Mouse (Mus musculus): ENCODE measurements around the gene Arhgap24. TPM values are rescaled to one million over a fixed set of nuclear protein-coding genes. Genes with fewer than 3 reads are reported as not detected.
"Not testable (repeated sequence)": the region's sequence is repeated elsewhere in the genome, so short reads cannot be mapped to it uniquely, and the experiment has no call there.

Arhgap24 gene
- polyA plus RNA-seq, 1 experiment from 2014 or later: 5.3 TPM

DNA sequence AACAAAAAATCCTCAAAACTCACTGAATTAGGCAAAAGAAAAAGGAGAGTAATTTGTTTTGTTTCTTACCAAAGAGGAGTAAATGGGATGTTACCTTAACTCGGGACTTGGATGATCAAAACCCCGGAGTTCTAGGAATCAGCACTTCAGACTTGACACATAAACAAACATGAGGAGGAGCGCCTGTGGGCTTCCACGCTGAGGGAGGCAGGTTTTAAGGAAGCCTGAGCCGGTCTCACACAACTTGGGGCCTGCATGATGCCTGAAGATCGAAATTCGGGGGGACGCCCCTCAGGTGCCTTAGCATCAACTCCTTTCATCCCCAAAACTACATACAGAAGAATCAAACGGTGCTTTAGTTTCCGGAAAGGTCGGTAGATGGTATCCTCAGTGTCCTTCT is 364.6 kb downstream of the Arhgap24 start:
- H3K9me3 ChIP-seq: no peaks in the 10 kb centered on the region
- H3K27me3 ChIP-seq: no peaks in the 10 kb centered on the region; the same call in 1 of the 2 replicates
- peaks cover 37% of the 10 kb centered on the region for H3K4me1 ChIP-seq (replicated peaks)
- peak overlapping the region; percentile 81 for H3K27ac ChIP-seq
- WGBS: 16% methylated on average over 11 of the region's 11 CpGs
- H3K36me3 ChIP-seq: no peaks in the 10 kb centered on the region
- H3K9ac ChIP-seq (replicated peaks): peak overlapping the region; percentile 69
- no peak for ATAC-seq
- peak overlapping the region; percentile 78 for H3K4me2 ChIP-seq (replicated peaks)
- H3K4me3 ChIP-seq (replicated peaks): peak overlapping the region; percentile 47

DNA sequence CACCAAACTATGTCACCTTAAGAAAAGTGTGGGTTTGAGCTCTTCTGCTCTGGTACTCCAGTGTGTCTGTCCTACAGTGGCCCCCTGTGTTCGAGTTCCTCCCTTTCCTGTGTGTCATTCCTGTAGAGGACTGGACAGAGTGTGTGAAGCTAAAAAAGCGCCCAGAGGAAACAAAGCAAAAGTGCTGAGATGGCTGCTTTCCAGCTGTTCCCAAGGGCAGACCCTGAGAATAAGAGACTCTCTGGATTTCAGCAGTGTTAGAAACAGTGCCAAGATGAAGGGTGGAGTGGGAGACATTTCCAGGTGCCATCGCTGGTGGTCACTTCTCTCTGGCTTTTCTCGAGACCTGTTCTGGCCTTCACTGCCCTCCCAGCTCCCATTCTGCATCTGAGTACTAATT is 366.7 kb downstream of the Arhgap24 start:
- Histone ChIP-seq H3K4me2 (replicated peaks) (peak overlapping the region; percentile 78), H3K27me3 (no peaks in the 10 kb centered on the region; the same call in 1 of the 2 replicates), H3K4me1 (replicated peaks) (peaks cover 37% of the 10 kb centered on the region), H3K9ac (replicated peaks) (peak overlapping the region; percentile 10; the same call in 1 of the 2 replicates), H3K4me3 (replicated peaks) (no peak overlapping the region), H3K27ac (no peak overlapping the region), H3K36me3 (no peaks in the 10 kb centered on the region), H3K9me3 (no peaks in the 10 kb centered on the region)
- 71% methylated on average over 4 of the region's 4 CpGs for WGBS
- no peak for ATAC-seq

DNA sequence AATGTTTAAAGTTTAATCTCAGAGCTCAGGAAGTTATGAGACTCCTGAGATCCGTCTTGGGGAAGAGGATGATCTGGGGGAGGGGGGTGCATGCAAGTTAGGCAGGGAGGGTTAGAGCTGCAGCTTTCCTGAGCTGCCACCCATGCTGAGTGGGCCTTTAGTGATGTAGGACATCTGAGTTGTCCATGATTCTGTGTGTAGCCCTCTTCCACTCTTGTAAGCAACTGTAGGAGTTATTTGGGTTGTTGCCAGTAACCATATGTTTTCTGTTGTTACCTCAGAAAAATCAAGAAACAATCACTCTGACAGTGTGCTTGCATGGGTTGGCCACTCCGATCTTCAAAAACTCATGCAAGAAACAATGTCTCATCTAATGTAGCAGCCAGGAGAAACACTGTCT is 370.6 kb downstream of the Arhgap24 start:
- H3K4me3 ChIP-seq (replicated peaks): no peak overlapping the region
- no peaks in the 10 kb centered on the region; the same call in 1 of the 2 replicates for H3K27me3 ChIP-seq
- no peak overlapping the region for H3K4me2 ChIP-seq (replicated peaks)
- peaks cover 19% of the 10 kb centered on the region for H3K4me1 ChIP-seq (replicated peaks)
- no peaks in the 10 kb centered on the region for H3K36me3 ChIP-seq
- no peak overlapping the region for H3K27ac ChIP-seq
- H3K9me3 ChIP-seq: no peaks in the 10 kb centered on the region
- no peak overlapping the region for H3K9ac ChIP-seq (replicated peaks)
- 88% methylated on average over 2 of the region's 2 CpGs for WGBS
- no peak for ATAC-seq

DNA sequence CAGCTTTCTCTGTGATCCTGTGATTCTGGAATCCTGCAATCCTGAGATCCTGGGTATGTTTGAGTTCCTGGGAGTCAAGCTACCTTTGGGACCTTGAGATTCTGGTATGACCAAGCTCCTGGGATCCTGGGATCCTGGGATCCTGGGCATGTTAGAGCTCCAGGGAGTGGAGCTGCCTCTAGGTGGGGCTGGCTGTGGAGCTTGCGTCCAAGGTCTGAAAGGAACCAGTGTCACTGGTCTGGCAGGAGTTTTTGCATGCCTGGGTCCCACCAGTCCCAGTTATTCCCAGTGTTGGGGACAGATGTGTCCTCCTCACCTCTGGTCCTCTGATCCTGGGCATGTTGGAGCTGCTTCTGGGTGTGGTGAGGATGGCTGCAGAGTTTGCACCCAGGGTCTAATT is 372.6 kb downstream of the Arhgap24 start:
- Histone ChIP-seq H3K4me2 (replicated peaks) (no peak overlapping the region), H3K36me3 (no peaks in the 10 kb centered on the region), H3K4me3 (replicated peaks) (no peak overlapping the region), H3K4me1 (replicated peaks) (peaks cover 8% of the 10 kb centered on the region), H3K9ac (replicated peaks) (no peak overlapping the region), H3K27ac (no peak overlapping the region), H3K27me3 (no peaks in the 10 kb centered on the region), H3K9me3 (no peaks in the 10 kb centered on the region)
- 96% methylated on average over 1 of the region's 1 CpGs for WGBS
- no peak for ATAC-seq

DNA sequence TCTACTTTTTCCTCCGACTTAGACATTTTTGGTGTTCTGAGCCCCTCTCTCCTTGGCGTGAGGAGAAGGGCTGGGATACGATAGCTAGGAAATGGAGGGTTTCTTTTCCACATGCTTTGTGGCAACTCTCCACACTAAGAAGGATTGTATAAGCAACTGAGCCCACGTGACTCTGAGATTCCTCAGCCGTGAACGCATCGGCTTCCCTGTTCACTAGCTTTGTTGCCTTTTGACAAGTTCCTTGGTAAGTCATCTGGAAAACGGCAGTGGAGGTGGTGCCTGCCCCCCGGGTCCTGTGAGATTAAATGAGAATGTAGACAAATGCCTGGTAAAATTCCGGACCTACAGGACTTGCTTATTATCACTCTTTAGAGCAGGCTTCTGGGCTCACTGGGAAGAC is 374.6 kb downstream of the Arhgap24 start:
- WGBS: 16% methylated on average over 10 of the region's 10 CpGs
- peak overlapping the region; percentile 45 for H3K4me2 ChIP-seq (replicated peaks)
- no peak overlapping the region for H3K27ac ChIP-seq
- no peaks in the 10 kb centered on the region for H3K36me3 ChIP-seq
- no peaks in the 10 kb centered on the region for H3K9me3 ChIP-seq
- no peaks in the 10 kb centered on the region for H3K27me3 ChIP-seq
- H3K4me3 ChIP-seq (replicated peaks): 0 out of 2 replicates have a peak overlapping the region, but pooled peaks have one; percentile 13
- H3K4me1 ChIP-seq (replicated peaks): peaks cover 8% of the 10 kb centered on the region
- ATAC-seq: 0 out of 2 replicates have a peak, but pooled peaks have one; percentile 50
- no peak overlapping the region for H3K9ac ChIP-seq (replicated peaks)

DNA sequence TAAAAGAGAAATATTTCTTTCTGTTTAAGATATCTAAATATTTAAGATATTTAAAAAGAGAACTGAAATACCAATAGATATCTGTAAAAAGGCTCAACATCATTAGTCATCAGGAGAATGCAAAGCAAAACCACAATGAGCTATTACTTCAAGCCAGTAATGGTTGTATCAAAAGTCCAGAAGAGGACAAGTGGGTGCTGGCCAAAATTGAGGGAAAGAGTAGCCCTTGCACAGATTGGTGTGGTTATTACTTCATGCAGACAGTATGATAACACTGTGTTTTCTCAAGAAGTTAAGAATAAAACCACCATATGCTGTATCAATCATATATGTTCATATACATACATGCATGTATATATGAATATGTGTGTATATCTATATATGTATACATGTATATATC is 376.9 kb downstream of the Arhgap24 start:
- ATAC-seq: no peak
- peaks cover 8% of the 10 kb centered on the region for H3K4me1 ChIP-seq (replicated peaks)
- no peak overlapping the region for H3K4me2 ChIP-seq (replicated peaks)
- H3K27me3 ChIP-seq: no peaks in the 10 kb centered on the region
- no peak overlapping the region for H3K9ac ChIP-seq (replicated peaks)
- no peak overlapping the region for H3K4me3 ChIP-seq (replicated peaks)
- H3K9me3 ChIP-seq: no peaks in the 10 kb centered on the region
- no peaks in the 10 kb centered on the region for H3K36me3 ChIP-seq
- no peak overlapping the region for H3K27ac ChIP-seq

DNA sequence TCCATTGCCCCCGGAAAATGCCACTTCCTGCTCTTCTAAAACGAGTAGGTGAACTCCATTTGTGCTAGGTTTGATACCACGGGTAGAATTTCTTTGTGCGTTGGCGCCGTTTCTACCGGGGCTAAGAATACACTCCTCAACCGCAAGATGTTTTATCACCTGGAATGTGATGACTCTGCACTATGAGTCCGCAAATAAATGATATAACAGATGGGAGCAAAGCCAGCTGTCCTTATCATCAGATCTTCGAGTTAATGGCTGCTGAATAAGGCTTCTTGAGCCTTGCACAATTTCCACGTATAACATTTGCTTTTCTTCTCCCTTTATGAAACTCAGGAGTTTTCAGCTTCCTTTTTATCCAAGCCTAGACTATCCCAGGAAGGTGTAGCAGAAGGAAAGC is 378.6 kb downstream of the Arhgap24 start:
- Histone ChIP-seq H3K36me3 (no peaks in the 10 kb centered on the region), H3K4me1 (replicated peaks) (peaks cover 8% of the 10 kb centered on the region)

DNA sequence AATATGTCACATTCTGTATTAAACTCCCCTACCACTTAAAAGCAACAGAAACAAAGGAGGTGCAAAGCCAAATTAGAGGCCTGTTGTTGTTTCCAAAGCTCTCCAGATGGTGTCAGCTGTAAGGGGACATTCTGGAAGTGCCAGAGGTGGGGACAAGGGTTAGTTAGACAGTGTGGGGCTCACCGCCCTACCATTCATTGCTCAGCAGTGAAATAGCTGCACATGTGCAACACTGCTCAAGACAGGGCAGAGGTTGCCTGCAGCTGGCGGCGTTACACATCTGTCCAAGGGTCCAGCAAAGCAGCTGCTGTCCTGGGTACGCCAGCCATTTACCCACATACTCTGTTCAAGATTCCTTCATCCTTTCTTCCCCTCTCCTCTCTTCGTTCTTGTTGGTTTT is 387.0 kb downstream of the Arhgap24 start:
- WGBS: 55% methylated on average over 5 of the region's 5 CpGs
- ATAC-seq: no peak
- no peak overlapping the region for H3K4me3 ChIP-seq (replicated peaks)

More for the DNA sequence above, 378.6 kb downstream of the Arhgap24 start:
- no peak for ATAC-seq
- no peaks in the 10 kb centered on the region for H3K9me3 ChIP-seq
- no peak overlapping the region for H3K4me2 ChIP-seq (replicated peaks)
- WGBS: 91% methylated on average over 11 of the region's 11 CpGs
- H3K27me3 ChIP-seq: no peaks in the 10 kb centered on the region
- no peak overlapping the region for H3K27ac ChIP-seq
- no peak overlapping the region for H3K4me3 ChIP-seq (replicated peaks)
- H3K9ac ChIP-seq (replicated peaks): no peak overlapping the region

DNA sequence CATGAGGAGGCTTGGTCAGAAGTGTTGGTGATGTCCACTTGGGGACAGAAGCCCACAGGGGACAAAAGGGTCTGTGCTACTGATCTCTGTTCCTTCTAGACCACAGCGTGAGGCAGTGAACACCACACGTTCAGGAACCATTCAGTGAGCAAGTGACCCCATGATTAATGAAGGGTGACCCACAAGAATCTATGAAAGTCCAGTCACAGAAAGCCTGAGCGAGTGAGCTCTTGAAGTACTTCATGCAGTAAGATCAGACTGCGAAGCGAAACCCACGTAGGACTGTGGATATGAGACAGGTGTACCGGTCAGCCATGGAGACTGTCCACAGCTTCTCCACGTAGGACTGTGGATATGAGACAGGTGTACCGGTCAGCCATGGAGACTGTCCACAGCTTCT is 391.8 kb downstream of the Arhgap24 start:
- not testable (repeated sequence) for H3K4me2 ChIP-seq (replicated peaks); H3K27ac ChIP-seq; H3K4me1 ChIP-seq (replicated peaks); H3K36me3 ChIP-seq; H3K9me3 ChIP-seq; H3K9ac ChIP-seq (replicated peaks); ATAC-seq; H3K4me3 ChIP-seq (replicated peaks); H3K27me3 ChIP-seq
- 90% methylated on average over 9 of the region's 9 CpGs for WGBS

More for the DNA sequence above, 387.0 kb downstream of the Arhgap24 start:
- Histone ChIP-seq H3K4me2 (replicated peaks) (no peak overlapping the region), H3K36me3 (no peaks in the 10 kb centered on the region), H3K9ac (replicated peaks) (no peak overlapping the region), H3K27ac (no peak overlapping the region), H3K27me3 (no peaks in the 10 kb centered on the region), H3K4me1 (replicated peaks) (no peaks in the 10 kb centered on the region), H3K9me3 (no peaks in the 10 kb centered on the region)

DNA sequence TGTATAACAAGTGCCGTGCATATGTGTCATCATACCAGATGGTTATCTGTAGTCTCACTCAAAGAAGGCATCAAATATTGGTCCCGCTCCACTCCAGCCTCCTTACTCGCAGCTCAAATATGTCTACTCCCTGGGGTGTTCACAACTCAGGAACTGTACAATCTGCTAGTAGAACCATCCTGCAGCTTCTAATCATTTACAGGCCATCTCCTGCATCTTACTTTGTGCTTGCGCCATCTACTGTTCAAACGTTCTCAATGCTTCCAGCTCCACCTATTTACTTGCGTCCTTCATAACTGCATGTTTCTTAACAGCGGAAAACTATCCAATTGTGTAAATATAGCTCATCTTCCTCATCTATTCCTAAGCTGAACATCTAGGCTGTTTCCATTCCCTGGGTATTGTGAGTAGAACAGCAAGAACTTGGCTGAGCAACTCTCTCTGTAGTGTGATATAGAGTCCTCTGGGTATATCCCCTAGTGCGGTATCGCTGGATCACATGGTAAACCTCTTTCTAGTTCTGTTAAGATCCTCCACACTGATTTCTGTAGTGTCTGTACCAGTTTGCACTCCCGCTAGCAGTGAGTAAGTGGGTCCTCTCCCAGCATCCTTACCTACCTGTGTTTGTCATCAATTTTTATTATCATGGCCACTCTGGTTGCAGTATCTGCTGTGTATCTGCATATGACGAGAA is 393.6 kb downstream of the Arhgap24 start:
- no peak overlapping the region for H3K4me2 ChIP-seq (replicated peaks)
- ATAC-seq: peak; percentile 77

DNA sequence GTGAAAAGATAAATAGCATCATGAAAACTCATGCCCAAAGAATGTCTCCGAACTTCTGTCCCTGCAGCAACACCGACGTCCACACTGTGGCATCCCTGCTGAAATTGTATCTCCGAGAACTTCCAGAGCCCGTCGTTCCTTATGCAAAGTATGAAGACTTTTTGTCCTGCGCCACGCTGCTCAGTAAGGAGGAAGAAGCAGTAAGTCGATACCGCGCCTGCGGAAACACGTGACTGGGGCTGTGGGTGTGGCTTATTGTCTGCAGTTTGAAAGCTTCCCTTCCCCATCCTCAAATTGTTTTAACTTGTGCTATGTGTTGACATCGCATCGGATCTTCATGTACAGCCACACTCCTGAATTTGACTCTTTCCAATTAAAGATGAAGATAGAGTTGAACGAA is 394.4 kb downstream of the Arhgap24 start:
- no peaks in the 10 kb centered on the region for H3K27me3 ChIP-seq
- no peak for ATAC-seq
- no peak overlapping the region for H3K9ac ChIP-seq (replicated peaks)
- no peaks in the 10 kb centered on the region for H3K9me3 ChIP-seq
- WGBS: 71% methylated on average over 16 of the region's 16 CpGs
- H3K4me2 ChIP-seq (replicated peaks): no peak overlapping the region
- H3K4me1 ChIP-seq (replicated peaks): no peaks in the 10 kb centered on the region
- H3K4me3 ChIP-seq (replicated peaks): no peak overlapping the region
- no peak overlapping the region for H3K27ac ChIP-seq
- no peaks in the 10 kb centered on the region for H3K36me3 ChIP-seq

More for the DNA sequence above, 393.6 kb downstream of the Arhgap24 start:
- H3K36me3 ChIP-seq: no peaks in the 10 kb centered on the region
- no peaks in the 10 kb centered on the region for H3K4me1 ChIP-seq (replicated peaks)
- no peaks in the 10 kb centered on the region for H3K9me3 ChIP-seq
- H3K9ac ChIP-seq (replicated peaks): no peak overlapping the region
- H3K27me3 ChIP-seq: no peaks in the 10 kb centered on the region
- H3K27ac ChIP-seq: no peak overlapping the region
- WGBS: 46% methylated on average over 11 of the region's 11 CpGs
- H3K4me3 ChIP-seq (replicated peaks): no peak overlapping the region

DNA sequence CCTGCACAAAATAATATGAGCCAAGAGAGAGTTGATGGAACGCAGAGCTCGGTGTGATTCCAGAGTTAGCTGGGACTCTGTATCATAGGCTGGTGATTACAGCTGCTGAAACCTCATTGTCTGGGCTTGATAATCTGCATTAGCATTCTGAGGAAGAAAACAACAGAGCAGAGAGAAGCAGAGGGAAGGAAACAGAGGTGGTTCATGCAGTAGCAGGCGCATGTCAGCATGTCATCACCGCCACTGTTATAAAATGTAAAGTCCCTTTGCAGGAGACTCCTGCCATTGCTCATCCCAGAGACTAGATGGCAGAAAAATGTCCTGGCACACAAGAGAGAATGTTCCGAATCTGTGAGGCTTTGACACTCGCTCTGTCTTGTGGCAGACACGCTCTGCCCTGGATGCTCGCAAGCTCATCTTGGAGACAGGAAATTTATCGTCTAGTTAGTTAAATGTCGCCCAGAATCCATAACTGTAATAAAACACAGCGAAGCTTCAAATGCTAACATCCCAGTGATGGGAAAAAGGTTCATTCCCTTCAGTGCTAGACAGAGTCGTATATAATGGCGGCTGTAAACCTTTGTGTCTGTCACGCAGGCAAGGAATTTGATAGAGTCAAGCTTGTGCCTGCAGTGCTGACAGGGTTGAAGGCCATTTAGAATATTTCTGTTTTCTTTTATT is 407.4 kb downstream of the Arhgap24 start:
- WGBS: 76% methylated on average over 14 of the region's 14 CpGs
- Histone ChIP-seq H3K36me3 (no peaks in the 10 kb centered on the region), H3K4me1 (replicated peaks) (peaks cover 7% of the 10 kb centered on the region; the same call in 1 of the 2 replicates), H3K9ac (replicated peaks) (no peak overlapping the region), H3K4me3 (replicated peaks) (no peak overlapping the region), H3K27me3 (no peaks in the 10 kb centered on the region), H3K4me2 (replicated peaks) (no peak overlapping the region), H3K9me3 (no peaks in the 10 kb centered on the region), H3K27ac (peak overlapping the region; percentile 37; the same call in 1 of the 2 replicates)
- no peak for ATAC-seq

All from midbrain, embryonic 13.5 days (tissue).